Mouse (Mus musculus) erythroblast, adult 5-6 weeks (primary cell): ENCODE results near the gene Inpp5a. TPM values are rescaled to one million over a fixed set of nuclear protein-coding genes. Genes with fewer than 3 reads are reported as not detected.

Experiments
- ATAC-seq: replicated peaks from 2 replicates; pipeline ENCODE4 v1.8.0; 2016; ENCODE audit warnings: moderate number of reproducible peaks, mild to moderate bottlenecking, moderate TSS enrichment, inconsistent platforms; ENCODE audit not compliant: poor library complexity, low FRiP score, severe bottlenecking
- total RNA-seq, 2 experiments: library from RNA; stranded (forward) in 1 of 2; stranded (reverse) in 1 of 2; fragments of 150-400 nt in 1 of 2; fragments of 200-764, 138-1000 nt in 1 of 2; gene quantifications; 2 replicates each; pipeline versions ENCODE4 v1.2.3 to v1.2.4; 2015 to 2017; ENCODE audit warnings: low replicate concordance in 2 of 2

The Inpp5a gene
- total RNA-seq, 2 experiments from 2014 or later = 4.4 to 6.9 TPM

DNA sequence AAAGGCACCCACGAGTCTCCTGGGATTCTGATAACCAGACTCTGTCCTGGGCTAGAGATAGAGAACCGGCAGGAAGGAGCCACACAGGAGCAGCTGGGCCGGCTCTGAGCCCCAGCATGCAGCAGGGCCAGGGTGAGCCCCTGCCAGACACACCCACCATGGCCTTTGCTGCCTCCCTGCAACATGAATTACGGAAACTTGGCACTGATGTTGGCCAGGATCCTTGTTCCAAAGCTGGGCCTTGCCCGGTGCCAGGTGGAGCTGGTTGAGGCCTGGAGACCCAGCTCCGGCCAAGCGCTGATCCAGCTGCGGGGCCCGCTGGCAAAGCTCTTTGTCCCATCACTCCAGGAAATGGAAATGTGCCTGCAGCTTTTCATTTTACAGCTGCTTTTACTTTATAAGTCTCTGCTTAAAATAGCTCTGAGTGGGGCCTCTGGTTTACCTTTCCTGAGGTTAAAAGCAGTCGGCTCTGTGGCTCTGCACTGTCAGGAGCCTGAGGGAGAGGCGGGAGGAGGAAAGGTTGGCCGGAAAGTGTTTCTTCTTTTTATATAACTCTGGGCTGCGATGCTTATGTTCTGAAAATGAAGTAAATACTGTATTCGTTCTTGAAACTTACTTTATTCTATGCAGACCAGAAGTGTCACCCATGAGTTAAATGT is 20.1 kb upstream of the Inpp5a start:
- no peak for ATAC-seq

GRCm38 (mm10) chr7:139369501-139370088 is 19.3 kb upstream of the Inpp5a start:
- ATAC-seq = no peak

GRCm38 (mm10) chr7:139371389-139371788 is 17.5 kb upstream of the Inpp5a start:
- ATAC-seq = no peak

DNA sequence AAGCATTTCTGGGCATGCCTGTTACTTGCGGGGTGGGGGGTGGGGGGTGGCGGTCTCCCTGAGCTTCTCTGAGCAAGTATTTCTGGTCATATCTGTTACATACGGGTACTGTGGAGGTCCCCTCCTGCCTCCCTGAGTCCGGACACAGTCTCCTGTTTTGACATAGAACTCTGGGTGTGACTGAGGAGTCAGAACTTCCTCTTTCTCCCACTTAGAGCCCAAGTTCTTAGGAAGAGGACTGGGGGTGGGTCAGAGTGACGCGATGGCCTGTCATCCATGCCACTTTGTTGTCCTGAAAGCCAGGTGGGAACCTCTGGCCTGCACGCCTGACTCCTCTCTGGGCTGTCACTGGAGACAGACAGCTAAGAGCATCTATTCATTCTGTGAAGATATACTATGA is 11.5 kb upstream of the Inpp5a start:
- ATAC-seq = no peak

DNA sequence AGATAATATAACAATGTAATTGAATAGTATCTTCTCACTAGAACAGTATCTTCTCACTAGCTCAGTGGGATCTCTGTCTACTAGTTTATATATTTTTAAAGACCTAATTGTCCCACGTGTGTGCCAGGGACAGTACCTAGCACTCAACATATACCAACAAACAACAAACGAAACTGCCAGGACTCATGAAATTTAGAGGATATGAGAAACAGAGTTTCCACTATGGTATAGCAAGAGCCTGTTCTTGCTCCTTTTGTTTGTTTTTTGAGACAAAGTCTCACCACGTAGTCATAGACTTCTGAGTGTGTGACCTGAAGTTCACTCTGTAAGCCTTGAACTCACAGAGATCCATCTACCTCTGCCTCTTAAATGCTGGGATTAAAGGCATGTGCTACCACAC is 10.6 kb upstream of the Inpp5a start:
- ATAC-seq = no peak

- no peak for ATAC-seq
Measured at GRCm38 (mm10) chr7:139379745-139380144, 9.2 kb upstream of the Inpp5a start.

DNA sequence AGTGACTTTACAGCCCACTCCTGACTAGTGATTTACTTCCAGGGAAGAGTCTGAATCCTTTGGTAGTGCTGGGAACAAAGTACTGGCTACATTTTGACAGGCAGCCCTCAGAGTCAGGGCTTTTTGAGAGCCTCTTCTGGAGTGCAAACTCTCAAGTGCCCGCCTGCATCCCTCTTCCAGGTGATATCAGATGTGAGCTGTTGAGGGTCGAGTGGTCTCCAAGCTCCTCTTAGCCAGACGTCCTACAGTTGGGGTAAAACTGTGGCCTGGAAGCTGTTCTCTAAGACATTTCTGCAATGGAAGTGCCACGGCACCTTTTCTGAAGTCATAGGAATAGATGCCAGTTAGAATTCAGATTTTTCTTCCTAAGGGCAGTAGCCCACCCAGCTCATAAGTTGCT is 8.7 kb upstream of the Inpp5a start:
- ATAC-seq = no peak

DNA sequence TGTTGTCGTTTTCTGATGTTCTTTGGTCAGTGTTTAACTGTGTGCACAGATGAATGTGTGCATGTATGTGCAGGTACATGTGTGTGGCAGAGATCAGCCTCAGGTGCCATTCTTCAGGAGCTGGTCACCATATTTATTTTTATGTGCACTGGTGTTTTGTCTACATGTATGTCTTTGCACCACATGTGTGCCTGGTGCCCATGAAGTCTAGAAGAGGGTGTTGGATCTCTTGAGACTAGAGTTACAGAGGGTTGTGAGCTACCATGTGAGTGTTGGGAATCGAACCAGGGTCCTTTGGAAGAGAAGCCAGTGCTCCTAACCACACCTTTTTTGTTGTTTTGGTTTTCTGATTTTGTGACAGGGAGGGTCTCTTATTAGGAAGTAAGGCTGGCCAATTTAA is 7.0 kb upstream of the Inpp5a start:
- no peak for ATAC-seq

DNA sequence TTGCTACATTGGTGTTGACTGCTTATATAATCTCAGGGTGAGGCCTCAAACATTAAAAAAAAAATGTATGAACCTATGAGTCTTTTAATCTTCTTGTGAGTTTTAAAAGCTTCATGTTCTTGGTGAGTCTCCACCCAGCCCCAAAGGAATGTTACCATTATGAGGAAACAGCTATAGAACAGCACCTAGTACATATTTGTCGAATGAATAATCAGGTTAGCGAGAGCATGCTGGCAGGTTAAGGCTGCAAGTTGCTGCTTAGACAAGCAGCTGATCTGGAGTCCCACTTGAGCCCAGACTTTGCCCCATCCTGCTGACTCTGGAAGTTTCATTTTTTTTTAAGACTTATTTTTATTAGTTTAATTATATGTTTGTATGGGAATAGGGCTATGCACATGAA is 6.1 kb upstream of the Inpp5a start:
- ATAC-seq = no peak

DNA sequence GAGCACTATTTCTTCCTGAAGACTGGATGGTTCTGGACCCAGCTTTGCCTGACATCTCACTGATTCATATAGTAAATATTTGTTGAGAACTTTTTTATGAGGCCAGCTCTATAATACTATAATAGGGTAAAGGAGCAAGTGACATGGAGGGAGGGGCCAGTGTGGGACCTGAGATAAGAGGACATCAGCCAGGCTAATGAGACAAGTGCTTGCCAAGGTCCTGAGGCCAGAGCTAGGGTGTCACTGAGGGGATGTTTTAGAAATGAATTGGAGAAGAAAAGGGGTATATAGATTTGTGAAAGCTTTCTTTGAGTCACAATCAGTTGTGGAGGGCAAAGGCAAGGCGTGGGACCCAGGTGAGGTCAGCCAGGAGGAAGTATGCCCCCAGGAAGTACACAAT is 4.4 kb upstream of the Inpp5a start:
- peak; percentile 40 for ATAC-seq

DNA sequence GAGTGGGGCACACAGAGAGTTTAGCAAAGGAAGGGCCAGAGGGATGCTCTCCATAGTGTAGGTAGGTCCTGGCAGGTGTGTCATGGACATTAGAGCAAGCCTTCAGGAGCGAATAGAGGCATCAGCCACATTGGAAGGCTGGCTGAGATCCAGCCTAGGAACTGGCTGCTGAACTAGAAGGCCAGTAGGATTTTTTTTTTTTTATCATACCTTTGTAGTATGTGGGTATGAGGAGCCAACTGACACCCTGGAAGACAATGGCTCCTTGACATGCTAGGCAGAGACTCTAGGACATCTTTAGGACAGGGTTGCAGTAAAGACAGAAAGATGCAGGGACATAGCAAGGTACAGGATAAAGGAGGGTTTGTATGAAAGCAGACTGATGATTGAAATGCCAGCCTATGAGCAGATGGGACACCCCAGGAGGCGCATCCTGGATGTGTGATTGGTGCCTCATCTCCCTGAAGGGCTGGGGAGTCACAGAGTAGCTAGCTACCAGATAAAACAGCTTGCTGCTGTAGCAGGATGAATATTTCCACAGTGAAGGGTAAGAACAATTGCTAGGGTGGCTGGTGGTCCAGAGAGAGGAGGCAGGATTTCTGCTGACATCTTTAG is 3.9 kb upstream of the Inpp5a start:
- no peak for ATAC-seq

DNA sequence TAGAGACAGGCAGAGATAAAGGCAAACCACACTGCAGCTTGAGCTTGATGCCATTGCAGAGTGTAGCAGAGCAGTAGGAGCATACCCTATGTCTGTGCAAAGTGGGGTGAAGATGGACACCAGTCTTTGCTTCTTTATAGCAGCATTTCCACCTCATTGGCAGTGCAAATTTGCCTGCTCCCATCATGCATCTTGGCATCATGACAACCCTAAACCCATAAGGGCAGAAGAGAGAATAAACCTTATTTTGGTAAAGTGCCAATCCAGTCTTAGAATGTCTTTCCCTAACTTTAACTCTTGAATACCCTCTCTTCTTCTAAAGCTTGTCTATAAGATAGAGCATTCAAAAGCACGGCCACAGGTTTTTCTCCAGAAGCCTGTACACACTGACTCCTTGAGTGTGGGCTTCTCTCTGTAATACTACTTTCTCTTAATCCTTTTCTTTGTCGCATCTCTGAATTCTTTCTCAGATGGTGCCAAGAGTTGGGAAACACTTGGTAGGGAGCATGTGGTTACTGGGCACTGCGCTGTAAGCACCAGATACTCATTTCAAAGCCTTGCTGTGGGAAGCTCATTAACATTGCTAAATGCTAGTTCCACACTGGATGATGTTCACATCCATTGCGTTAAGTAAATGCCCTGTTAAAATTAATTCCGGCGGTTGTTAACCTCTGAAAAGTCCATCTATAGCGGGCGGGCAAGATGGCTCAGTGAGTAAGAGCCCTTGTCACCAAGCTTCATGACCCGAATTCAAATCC is 1.8 kb upstream of the Inpp5a start:
- ATAC-seq = no peak

GRCm38 (mm10) chr7:139387921-139388669 is 814 bp upstream of the Inpp5a start:
- peak; percentile 52 for ATAC-seq

DNA sequence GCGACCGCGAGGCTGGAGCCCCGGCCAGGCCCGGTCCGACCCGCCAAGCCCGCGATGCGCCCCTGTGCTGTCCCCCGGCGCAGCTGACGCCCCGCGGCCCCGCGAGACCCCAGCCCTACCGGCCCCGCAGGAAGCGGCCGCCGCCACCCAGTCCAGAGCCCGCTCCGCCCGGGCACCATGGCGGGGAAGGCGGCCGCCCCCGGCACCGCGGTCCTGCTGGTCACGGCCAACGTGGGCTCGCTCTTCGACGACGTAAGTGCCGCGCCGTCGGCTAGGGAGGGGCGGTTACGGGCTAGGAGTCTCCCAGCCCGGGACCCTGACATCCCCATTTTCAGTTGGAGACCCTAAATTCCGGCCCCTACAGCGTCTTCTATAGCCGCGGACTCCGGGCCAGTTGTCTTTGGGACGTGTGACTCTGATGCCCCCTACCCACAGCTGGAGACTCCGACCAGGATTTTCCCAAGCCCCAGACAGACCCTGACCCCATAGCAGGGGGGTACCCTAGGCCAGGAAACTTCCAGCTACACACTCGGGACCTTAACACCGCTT is 378 bp downstream of the Inpp5a start:
- ATAC-seq = no peak

DNA sequence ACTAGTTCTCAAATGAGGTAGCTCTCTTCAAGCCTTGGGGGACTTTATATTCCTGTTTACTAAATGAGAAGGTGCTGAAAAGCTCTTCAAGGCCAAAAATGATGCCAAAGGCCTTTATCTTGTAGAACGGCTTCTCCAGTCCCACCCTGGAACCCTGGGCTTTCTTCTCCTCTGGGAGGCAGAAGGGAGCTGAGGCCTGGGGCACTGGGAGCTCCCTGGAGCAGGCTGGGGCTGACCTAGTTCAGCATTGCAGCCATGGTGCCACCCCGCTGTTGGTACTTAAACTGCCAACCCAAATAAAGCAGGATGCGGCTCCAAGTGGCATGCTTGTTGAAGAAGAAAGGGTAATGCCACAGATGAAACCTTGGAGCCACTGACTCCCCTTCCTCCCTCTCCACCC is 1.5 kb downstream of the Inpp5a start:
- ATAC-seq = no peak

DNA sequence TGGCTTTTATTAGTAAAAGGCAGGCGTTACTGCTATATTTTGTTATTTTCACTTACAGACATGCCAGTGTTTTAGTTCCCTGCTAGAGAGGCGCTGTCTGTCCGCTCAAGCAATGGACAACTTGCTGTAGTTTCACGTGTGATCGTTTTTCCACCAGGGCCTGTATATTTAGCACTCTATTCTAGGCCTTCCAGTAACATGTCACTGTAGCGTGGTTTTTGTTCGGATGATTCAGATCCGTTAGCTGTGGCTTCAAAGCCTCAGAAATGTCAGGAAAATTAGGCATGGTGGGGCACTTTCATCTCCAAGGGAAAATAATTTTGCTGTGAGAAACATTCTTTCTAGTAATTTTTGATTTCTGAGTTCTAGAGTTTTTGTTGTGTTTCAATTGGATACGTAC is 2.0 kb downstream of the Inpp5a start:
- no peak for ATAC-seq

GRCm38 (mm10) chr7:139391691-139392090 is 2.8 kb downstream of the Inpp5a start:
- no peak for ATAC-seq

GRCm38 (mm10) chr7:139392106-139392505 is 3.2 kb downstream of the Inpp5a start:
- no peak for ATAC-seq

GRCm38 (mm10) chr7:139392691-139393235 is 3.9 kb downstream of the Inpp5a start:
- ATAC-seq = no peak

GRCm38 (mm10) chr7:139397521-139397920 is 8.6 kb downstream of the Inpp5a start:
- 0 out of 2 replicates have a peak, but pooled peaks have one; percentile 16 for ATAC-seq
